Mouse (Mus musculus) frontal cortex, adult (tissue): Measurements from ENCODE around the gene Akap2.
A peak's percentile ranks its signal among the peaks of the same experiment; 100 is the strongest.

Source experiments
- ATAC-seq: cut with Nextera tagmentation; 2 replicates; pipeline ENCODE4 v1.9.2; 2017; ENCODE audit warnings: mild to moderate bottlenecking, moderate library complexity, mixed read lengths; ENCODE audit not compliant: low TSS enrichment

The Akap2 gene

GRCm38 (mm10) chr4:57797548-57798285 lies 80.3 kb downstream of the Akap2 start:
- peak; percentile 62; the same call in 1 of the 2 replicates for ATAC-seq

- ATAC-seq, result 0 out of 2 replicates have a peak, but pooled peaks have one; percentile 9
Observed at GRCm38 (mm10) chr4:57798286-57799018, 81.0 kb downstream of the Akap2 start.

- no peak for ATAC-seq
Observed at GRCm38 (mm10) chr4:57799297-57799696, 81.8 kb downstream of the Akap2 start.

- no peak for ATAC-seq
Observed at GRCm38 (mm10) chr4:57801239-57801638, 83.8 kb downstream of the Akap2 start.

GRCm38 (mm10) chr4:57801986-57802385 lies 84.5 kb downstream of the Akap2 start:
- ATAC-seq, result no peak

GRCm38 (mm10) chr4:57802411-57802810 lies 85.0 kb downstream of the Akap2 start:
- no peak for ATAC-seq

GRCm38 (mm10) chr4:57804902-57805301 lies 87.4 kb downstream of the Akap2 start:
- ATAC-seq, result no peak

GRCm38 (mm10) chr4:57809449-57809848 lies 92.0 kb downstream of the Akap2 start:
- no peak for ATAC-seq

GRCm38 (mm10) chr4:57812075-57812474 lies 94.6 kb downstream of the Akap2 start:
- ATAC-seq, result no peak

- ATAC-seq, result no peak
Observed at GRCm38 (mm10) chr4:57812916-57813575, 95.6 kb downstream of the Akap2 start.

GRCm38 (mm10) chr4:57813576-57813945 lies 96.1 kb downstream of the Akap2 start:
- no peak for ATAC-seq

GRCm38 (mm10) chr4:57815355-57815754 lies 97.9 kb downstream of the Akap2 start:
- ATAC-seq, result no peak

- no peak for ATAC-seq
Observed at GRCm38 (mm10) chr4:57816146-57816545, 98.7 kb downstream of the Akap2 start.

GRCm38 (mm10) chr4:57820839-57821374 lies 103.5 kb downstream of the Akap2 start:
- ATAC-seq, result no peak

- ATAC-seq, result peak; percentile 94
Observed at GRCm38 (mm10) chr4:57821556-57822356, 104.3 kb downstream of the Akap2 start.

GRCm38 (mm10) chr4:57822641-57823040 lies 105.2 kb downstream of the Akap2 start:
- ATAC-seq, result no peak

- no peak for ATAC-seq
Observed at GRCm38 (mm10) chr4:57824626-57825240, 107.3 kb downstream of the Akap2 start.

- peak; percentile 64; the same call in 1 of the 2 replicates for ATAC-seq
Observed at GRCm38 (mm10) chr4:57826272-57826671, 108.8 kb downstream of the Akap2 start.

GRCm38 (mm10) chr4:57829131-57829530 lies 111.7 kb downstream of the Akap2 start:
- no peak for ATAC-seq

GRCm38 (mm10) chr4:57829740-57830139 lies 112.3 kb downstream of the Akap2 start:
- ATAC-seq, result no peak

GRCm38 (mm10) chr4:57832318-57832717 lies 114.9 kb downstream of the Akap2 start:
- ATAC-seq, result no peak
